Comparison of ENCODE assay signal across 9 mouse cellular contexts in genomic region chr10:93014059-93014795, GRCm38 (mm10).
DNase-seq lines count a peak whose midpoint lies in the region; ATAC-seq and TF ChIP-seq lines count a peak whose summit lies in the region.
"Had no signal": no experiment of that assay in that cellular context is flagged by ENCODE, and none has a peak within 500 bp of the region (broad histone marks: within the 10 kb centered on the region; RNA-seq: fewer than 3 reads in every experiment).

No protein-coding gene starts in this region.

- no peak overlapping the region; the same call in 1 of the 2 replicates for H3K9ac ChIP-seq in hindbrain, embryonic 14.5 days
- no peak overlapping the region for H3K9ac ChIP-seq in neural tube, embryonic 14.5 days (replicated peaks; ENCODE audit: low read depth, low read length)
- H3K9ac ChIP-seq: heart, embryonic 15.5 days had no signal

- H3K4me1 ChIP-seq in thymus, adult 2 months (replicated peaks; ENCODE audit: control insufficient read depth, insufficient read depth, low read length) = no peaks in the 10 kb centered on the region
- 0 out of 2 replicates have a peak, but pooled peaks cover 3% of the 10 kb centered on the region for H3K4me1 ChIP-seq in hindbrain, embryonic 14.5 days (replicated peaks; ENCODE audit: control insufficient read depth, insufficient read depth, low read length)
- H3K4me1 ChIP-seq in neural tube, embryonic 14.5 days (ENCODE audit: control insufficient read depth, insufficient read depth, low read length) = no peaks in the 10 kb centered on the region
- H3K4me1 ChIP-seq: heart, embryonic 15.5 days had no signal

- peak; percentile 45 for DNase-seq in thymus, adult 2 months
- no peak for DNase-seq in thymus, adult 18-20 months
- DNase-seq in adrenal gland, adult 8-10 months = peak; percentile 20
- DNase-seq in embryo, embryonic 11.5 days (ENCODE audit: low read depth, low spot score) = peak; percentile 61
- DNase-seq in hindbrain, embryonic 14.5 days (ENCODE audit: low spot score) = peak; percentile 93
- peak; percentile 50 for DNase-seq in left cerebral cortex, postnatal 4 days
- peak; percentile 7 for DNase-seq in yolk sac, embryonic 10.5 days (ENCODE audit: low spot score)

- intact Hi-C loops in left cerebral cortex, postnatal 4 days (cut with DNase I) = loop anchor here (2.0 to 10.0 kb wide), 4 partner anchors 709 to 1743 kb away; no protein-coding TSS in a partner anchor

- WGBS in thymus, adult 2 months = 59% methylated on average over 8 of the region's 8 CpGs
- 33% methylated on average over 6 of the region's 8 CpGs for WGBS in hindbrain, embryonic 14.5 days
- 40% methylated on average over 8 of the region's 8 CpGs for WGBS in neural tube, embryonic 14.5 days

- H3K9me3 ChIP-seq in hindbrain, embryonic 14.5 days (ENCODE audit: control insufficient read depth, low read length) = no peaks in the 10 kb centered on the region
- H3K9me3 ChIP-seq in neural tube, embryonic 14.5 days (ENCODE audit: control insufficient read depth, low read length) = no peaks in the 10 kb centered on the region
- H3K9me3 ChIP-seq: heart, embryonic 15.5 days had no signal

- ATAC-seq in hindbrain, embryonic 14.5 days (ENCODE audit: low FRiP score) = no peak
- peak; percentile 24; the same call in 1 of the 2 replicates for ATAC-seq in neural tube, embryonic 14.5 days (ENCODE audit: low read depth)

- H3K4me2 ChIP-seq in hindbrain, embryonic 14.5 days (replicated peaks) = no peak overlapping the region
- H3K4me2 ChIP-seq in neural tube, embryonic 14.5 days (ENCODE audit: low read depth, low read length) = no peak overlapping the region
- H3K4me2 ChIP-seq: heart, embryonic 15.5 days had no signal

- no peak for TF ChIP-seq CTCF in thymus, adult 2 months (IDR thresholded peaks at IDR 0.05; ENCODE audit: borderline replicate concordance, control insufficient read depth, extremely low read depth, insufficient read depth, low read length, poor library complexity)

- H3K36me3 ChIP-seq in thymus, adult 2 months (ENCODE audit: control insufficient read depth, insufficient read depth, low read length) = no peaks in the 10 kb centered on the region
- H3K36me3 ChIP-seq in hindbrain, embryonic 14.5 days (replicated peaks; ENCODE audit: control insufficient read depth, insufficient read depth) = no peaks in the 10 kb centered on the region
- no peaks in the 10 kb centered on the region for H3K36me3 ChIP-seq in neural tube, embryonic 14.5 days (ENCODE audit: control insufficient read depth, insufficient read depth, low read length)
- H3K36me3 ChIP-seq: heart, embryonic 15.5 days had no signal

- H3K27ac ChIP-seq in thymus, adult 2 months (ENCODE audit: control insufficient read depth, insufficient read depth, low read length) = no peak overlapping the region
- H3K27ac ChIP-seq in hindbrain, embryonic 14.5 days = peak overlapping the region; percentile 40
- no peak overlapping the region for H3K27ac ChIP-seq in neural tube, embryonic 14.5 days (ENCODE audit: low read depth, low read length)
- H3K27ac ChIP-seq: heart, embryonic 15.5 days had no signal

- no peaks in the 10 kb centered on the region for H3K27me3 ChIP-seq in thymus, adult 2 months (ENCODE audit: control insufficient read depth, insufficient read depth, low read length)
- no peaks in the 10 kb centered on the region for H3K27me3 ChIP-seq in hindbrain, embryonic 14.5 days (ENCODE audit: control insufficient read depth, insufficient read depth, low read length)
- H3K27me3 ChIP-seq in neural tube, embryonic 14.5 days (ENCODE audit: control insufficient read depth, insufficient read depth, low read length) = no peaks in the 10 kb centered on the region
- H3K27me3 ChIP-seq: heart, embryonic 15.5 days had no signal

- TF ChIP-seq POLR2A in thymus, adult 2 months (IDR thresholded peaks at IDR 0.05; ENCODE audit: control insufficient read depth, extremely low read depth, insufficient read depth, low read length, poor library complexity) = no peak

- H3K4me3 ChIP-seq in thymus, adult 2 months (ENCODE audit: control insufficient read depth, insufficient read depth, low read length) = no peak overlapping the region
- H3K4me3 ChIP-seq in hindbrain, embryonic 14.5 days (replicated peaks; ENCODE audit: low read length) = no peak overlapping the region
- H3K4me3 ChIP-seq in neural tube, embryonic 14.5 days (ENCODE audit: low read depth, low read length) = no peak overlapping the region
- H3K4me3 ChIP-seq: heart, embryonic 15.5 days had no signal

Comparison
In these comparisons a context has a peak if more than half of its experiments do, and no peak if none do; other contexts are left out.
1. DNase-seq: peak in thymus, adult 2 months (single experiment), adrenal gland, adult 8-10 months (single experiment), embryo, embryonic 11.5 days (single experiment), hindbrain, embryonic 14.5 days (single experiment), left cerebral cortex, postnatal 4 days (single experiment) and yolk sac, embryonic 10.5 days (single experiment); none in thymus, adult 18-20 months (0 of 2).